Mouse (Mus musculus) ES-Bruce4 (cell line): ENCODE results near the gene Gpr182.

Experiments
- CTCF ChIP-seq: IDR thresholded peaks from one replicate; pipeline ENCODE4 v1.8.1; 2011; ENCODE audit warnings: low read depth, low read length
- EP300 ChIP-seq: IDR thresholded peaks from 2 replicates; pipeline ENCODE4 v1.6.1; 2011; ENCODE audit warnings: low read depth, low read length; ENCODE audit not compliant: insufficient read depth
- POLR2A ChIP-seq: IDR thresholded peaks from one replicate; pipeline ENCODE4 v1.8.1; 2011; ENCODE audit warnings: low read length; ENCODE audit not compliant: insufficient read depth

DNA sequence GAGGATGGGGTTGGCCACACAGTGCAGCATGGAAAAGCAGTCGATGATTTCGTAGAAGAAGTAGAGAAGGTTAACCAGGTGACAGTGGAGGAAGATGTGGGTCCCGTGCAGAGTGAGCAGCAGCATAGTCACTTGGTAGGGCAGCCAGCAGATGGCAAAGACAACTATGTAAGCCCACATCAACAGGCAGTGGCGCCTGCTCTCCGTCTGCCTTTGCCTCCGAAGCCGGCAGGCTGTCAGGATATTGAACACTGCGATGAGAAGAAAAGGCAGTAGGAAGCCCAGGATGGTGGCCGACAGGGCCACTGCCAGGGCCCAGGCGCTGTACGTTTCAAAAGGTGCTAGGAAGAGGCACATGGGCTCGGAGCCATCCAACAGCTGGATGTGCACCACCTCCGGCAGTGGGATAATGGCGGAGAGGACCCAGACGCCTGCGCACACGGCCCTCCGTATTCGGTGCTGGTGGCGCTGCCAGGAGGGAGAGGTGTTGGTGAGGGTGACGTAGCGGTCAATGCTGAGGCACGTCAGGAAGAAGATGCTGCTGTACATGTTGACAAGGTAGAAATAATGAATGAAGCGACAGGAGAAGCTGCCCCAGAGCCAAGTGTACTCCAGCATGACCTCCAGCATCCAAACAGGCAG is 1.3 kb downstream of the Gpr182 start:
- TF ChIP-seq EP300 (no peak), CTCF (no peak), POLR2A (no peak)
